Mouse (Mus musculus): Measurements from ENCODE around the gene Atl2. TPM values are rescaled to one million over a fixed set of nuclear protein-coding genes. Genes with fewer than 3 reads are reported as not detected.
A peak's percentile ranks its signal among the peaks of the same experiment; 100 is the strongest.

The Atl2 gene
- polyA plus RNA-seq, 1 experiment from 2014 or later = 36.3 TPM

- 0 out of 2 replicates have a peak, but pooled peaks cover 2% of the 10 kb centered on the region for H3K4me1 ChIP-seq
- H3K9ac ChIP-seq = no peak overlapping the region
- no peaks in the 10 kb centered on the region for H3K27me3 ChIP-seq
- no peak overlapping the region for H3K4me3 ChIP-seq
- no peak for ATAC-seq (ENCODE audit: low FRiP score)
- no peak overlapping the region for H3K4me2 ChIP-seq (replicated peaks)
- no peaks in the 10 kb centered on the region for H3K36me3 ChIP-seq
- no peak overlapping the region for H3K27ac ChIP-seq
- no peaks in the 10 kb centered on the region for H3K9me3 ChIP-seq (replicated peaks)
- 36% methylated on average over 9 of the region's 9 CpGs for WGBS
Measured at GRCm38 (mm10) chr17:79918484-79919004, 22.6 kb upstream of the Atl2 start.

- no peak for ATAC-seq (ENCODE audit: low FRiP score)
- WGBS = 83% methylated on average over 9 of the region's 9 CpGs
Measured at GRCm38 (mm10) chr17:79916996-79917395, 21.1 kb upstream of the Atl2 start.

DNA sequence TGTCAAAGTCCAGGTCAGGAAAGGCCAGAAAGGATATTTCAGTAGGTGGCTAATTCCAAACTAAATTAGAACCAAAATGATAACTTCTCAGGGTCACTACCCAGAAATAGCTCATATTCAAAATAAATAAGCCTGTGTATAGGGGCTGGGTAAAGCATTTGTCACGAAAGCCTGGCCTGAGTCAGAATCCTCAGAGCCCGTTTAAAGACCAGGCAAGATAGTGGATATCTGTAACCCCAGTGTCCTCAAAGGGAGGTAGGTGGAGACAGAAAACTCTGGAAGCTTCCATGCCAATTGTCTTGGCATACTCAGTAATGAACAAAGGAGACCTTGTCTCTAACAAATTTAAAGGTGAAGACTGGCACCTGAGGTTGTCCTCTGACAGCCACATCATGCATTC lies 16.3 kb upstream of the Atl2 start:
- no peak for ATAC-seq (ENCODE audit: low FRiP score)
- Histone ChIP-seq H3K36me3 (no peaks in the 10 kb centered on the region), H3K27ac (no peak overlapping the region), H3K4me2 (replicated peaks) (no peak overlapping the region), H3K27me3 (no peaks in the 10 kb centered on the region), H3K9ac (no peak overlapping the region), H3K9me3 (replicated peaks) (no peaks in the 10 kb centered on the region), H3K4me1 (no peaks in the 10 kb centered on the region), H3K4me3 (no peak overlapping the region)
- 86% methylated on average over 2 of the region's 2 CpGs for WGBS

More at GRCm38 (mm10) chr17:79916996-79917395, 21.1 kb upstream of the Atl2 start:
- Histone ChIP-seq H3K27ac (no peak overlapping the region), H3K9me3 (replicated peaks) (no peaks in the 10 kb centered on the region), H3K4me3 (no peak overlapping the region), H3K36me3 (no peaks in the 10 kb centered on the region), H3K4me1 (0 out of 2 replicates have a peak, but pooled peaks cover 2% of the 10 kb centered on the region), H3K9ac (no peak overlapping the region), H3K27me3 (no peaks in the 10 kb centered on the region), H3K4me2 (replicated peaks) (no peak overlapping the region)

DNA sequence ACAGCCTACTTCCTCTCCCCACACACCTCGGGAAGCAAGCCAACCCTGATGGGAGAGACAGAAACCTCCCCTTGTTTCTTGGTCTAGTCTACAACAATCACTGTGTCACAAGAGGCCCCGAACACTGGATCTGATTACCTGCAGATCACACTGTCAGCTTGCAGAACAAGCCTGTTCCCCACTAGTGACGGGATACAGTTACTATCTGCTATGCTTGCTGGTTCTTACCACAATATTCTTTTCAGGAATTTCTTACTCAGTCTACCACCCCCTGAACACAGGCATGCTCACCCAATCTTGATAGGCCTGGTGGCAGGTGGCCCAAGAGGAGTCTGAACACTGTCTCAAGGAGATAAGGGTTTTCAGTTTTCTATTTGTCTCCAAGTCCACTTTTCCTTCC lies 15.8 kb upstream of the Atl2 start:
- Histone ChIP-seq H3K27ac (no peak overlapping the region), H3K36me3 (no peaks in the 10 kb centered on the region), H3K9ac (no peak overlapping the region), H3K4me2 (replicated peaks) (no peak overlapping the region), H3K9me3 (replicated peaks) (no peaks in the 10 kb centered on the region), H3K4me1 (no peaks in the 10 kb centered on the region), H3K27me3 (no peaks in the 10 kb centered on the region), H3K4me3 (no peak overlapping the region)
- no peak for ATAC-seq (ENCODE audit: low FRiP score)
- 75% methylated on average over 3 of the region's 3 CpGs for WGBS

DNA sequence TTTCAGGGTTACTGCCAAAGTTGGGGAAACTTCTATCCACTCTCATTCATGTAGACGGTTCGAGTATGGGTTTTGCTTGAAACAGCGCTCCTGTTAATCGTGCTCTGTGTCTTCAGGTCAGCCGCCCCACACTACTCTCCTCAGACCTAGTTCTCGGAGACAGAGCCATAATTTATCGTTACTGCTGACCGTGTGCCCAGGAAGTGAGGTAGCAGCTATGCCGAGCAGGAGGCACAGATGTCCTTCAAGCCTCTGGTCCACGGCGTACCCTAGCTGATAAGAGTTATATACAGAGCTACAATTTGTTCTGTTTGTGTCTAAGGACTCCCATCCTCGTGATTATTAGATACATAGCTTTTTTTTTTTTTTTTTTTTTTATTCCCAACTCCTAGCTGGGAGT lies 13.6 kb upstream of the Atl2 start:
- Histone ChIP-seq H3K27ac (no peak overlapping the region), H3K4me2 (replicated peaks) (no peak overlapping the region), H3K4me3 (no peak overlapping the region), H3K4me1 (no peaks in the 10 kb centered on the region), H3K36me3 (no peaks in the 10 kb centered on the region), H3K27me3 (no peaks in the 10 kb centered on the region), H3K9ac (no peak overlapping the region), H3K9me3 (replicated peaks) (no peaks in the 10 kb centered on the region)
- WGBS = 90% methylated on average over 12 of the region's 12 CpGs
- ATAC-seq (ENCODE audit: low FRiP score) = no peak

- H3K36me3 ChIP-seq = no peaks in the 10 kb centered on the region
- no peaks in the 10 kb centered on the region for H3K9me3 ChIP-seq (replicated peaks)
- H3K4me2 ChIP-seq (replicated peaks) = no peak overlapping the region
- H3K27ac ChIP-seq = no peak overlapping the region
- ATAC-seq (ENCODE audit: low FRiP score) = no peak
- H3K4me3 ChIP-seq = no peak overlapping the region
- H3K4me1 ChIP-seq = no peaks in the 10 kb centered on the region
- WGBS = 71% methylated on average over 4 of the region's 4 CpGs
- no peaks in the 10 kb centered on the region for H3K27me3 ChIP-seq
- H3K9ac ChIP-seq = no peak overlapping the region
Measured at GRCm38 (mm10) chr17:79907698-79908097, 11.8 kb upstream of the Atl2 start.

GRCm38 (mm10) chr17:79906791-79907494 lies 11.0 kb upstream of the Atl2 start:
- Histone ChIP-seq H3K9me3 (replicated peaks) (no peaks in the 10 kb centered on the region), H3K9ac (no peak overlapping the region), H3K27me3 (no peaks in the 10 kb centered on the region), H3K4me1 (no peaks in the 10 kb centered on the region), H3K4me3 (no peak overlapping the region), H3K27ac (no peak overlapping the region), H3K4me2 (replicated peaks) (no peak overlapping the region), H3K36me3 (no peaks in the 10 kb centered on the region)
- 88% methylated on average over 8 of the region's 8 CpGs for WGBS
- ATAC-seq (ENCODE audit: low FRiP score) = no peak

- no peaks in the 10 kb centered on the region for H3K27me3 ChIP-seq
- no peak overlapping the region for H3K27ac ChIP-seq
- 94% methylated on average over 4 of the region's 4 CpGs for WGBS
- no peaks in the 10 kb centered on the region for H3K36me3 ChIP-seq
- H3K9me3 ChIP-seq (replicated peaks) = no peaks in the 10 kb centered on the region
- no peak overlapping the region for H3K4me3 ChIP-seq
- H3K9ac ChIP-seq = no peak overlapping the region
- no peak for ATAC-seq (ENCODE audit: low FRiP score)
- H3K4me2 ChIP-seq (replicated peaks) = no peak overlapping the region
- no peaks in the 10 kb centered on the region for H3K4me1 ChIP-seq
Measured at GRCm38 (mm10) chr17:79904593-79904992, 8.7 kb upstream of the Atl2 start.

GRCm38 (mm10) chr17:79901207-79901606 lies 5.3 kb upstream of the Atl2 start:
- ATAC-seq (ENCODE audit: low FRiP score) = no peak
- Histone ChIP-seq H3K27ac (no peak overlapping the region), H3K4me2 (replicated peaks) (no peak overlapping the region), H3K27me3 (peaks cover 15% of the 10 kb centered on the region), H3K9me3 (replicated peaks) (no peaks in the 10 kb centered on the region), H3K4me3 (no peak overlapping the region), H3K9ac (no peak overlapping the region), H3K36me3 (no peaks in the 10 kb centered on the region), H3K4me1 (peaks cover 4% of the 10 kb centered on the region; the same call in 1 of the 2 replicates)
- WGBS = 64% methylated on average over 6 of the region's 6 CpGs

DNA sequence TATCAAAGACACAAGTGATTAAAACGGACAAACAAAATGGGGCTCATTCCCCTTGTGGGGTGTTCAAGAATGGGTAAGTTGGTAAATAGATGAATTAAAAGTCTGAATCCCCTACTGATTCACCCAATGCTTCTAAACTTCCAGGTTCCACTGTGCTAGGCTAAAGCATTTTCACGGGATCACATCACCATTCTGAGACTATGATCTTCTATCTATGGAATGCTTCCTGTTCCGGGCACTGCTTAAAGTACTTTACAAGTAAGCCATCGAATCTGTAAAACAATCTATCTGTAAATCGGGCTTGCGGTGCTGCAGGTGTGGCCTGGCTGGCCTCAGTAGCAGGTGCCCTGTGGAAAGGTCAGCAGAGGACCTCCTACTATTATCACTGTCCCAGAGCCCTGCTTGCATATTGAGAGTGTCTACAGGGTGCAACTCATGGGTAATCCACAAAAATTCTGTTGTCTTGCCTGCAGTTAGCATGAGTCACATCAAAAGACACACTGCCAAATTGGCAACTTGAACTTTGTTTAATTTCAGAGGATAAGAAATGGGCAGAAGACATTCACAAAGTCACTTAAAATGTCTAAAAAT lies 2.3 kb upstream of the Atl2 start:
- Histone ChIP-seq H3K36me3 (no peaks in the 10 kb centered on the region), H3K4me1 (peaks cover 17% of the 10 kb centered on the region), H3K27ac (no peak overlapping the region), H3K9ac (no peak overlapping the region), H3K4me2 (replicated peaks) (no peak overlapping the region), H3K27me3 (peaks cover 16% of the 10 kb centered on the region), H3K4me3 (no peak overlapping the region), H3K9me3 (replicated peaks) (no peaks in the 10 kb centered on the region)
- ATAC-seq (ENCODE audit: low FRiP score) = no peak
- 83% methylated on average over 6 of the region's 6 CpGs for WGBS

DNA sequence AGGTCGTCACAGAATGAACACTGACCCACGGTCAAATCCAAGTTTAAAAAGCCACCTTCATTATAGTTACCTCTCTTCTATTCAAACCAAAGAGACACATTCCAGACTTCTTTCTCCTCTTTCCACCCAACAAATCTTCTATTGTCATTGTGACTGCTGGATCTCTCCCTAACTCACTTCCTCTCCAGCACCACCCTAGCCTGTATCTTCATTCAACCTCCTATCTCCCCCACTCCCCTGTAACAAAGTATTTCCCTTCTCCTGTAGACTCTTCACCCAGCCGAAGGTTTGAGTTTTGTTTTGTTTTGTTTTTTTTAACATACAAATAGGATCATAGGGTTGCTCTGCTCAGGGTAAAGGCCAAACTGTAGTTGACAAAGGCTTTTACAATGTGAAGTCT lies 1.7 kb upstream of the Atl2 start:
- 82% methylated on average over 3 of the region's 3 CpGs for WGBS
- ATAC-seq (ENCODE audit: low FRiP score) = no peak
- Histone ChIP-seq H3K4me3 (no peak overlapping the region), H3K9me3 (replicated peaks) (no peaks in the 10 kb centered on the region), H3K27me3 (peaks cover 16% of the 10 kb centered on the region), H3K9ac (no peak overlapping the region), H3K4me2 (replicated peaks) (no peak overlapping the region), H3K27ac (no peak overlapping the region), H3K36me3 (no peaks in the 10 kb centered on the region), H3K4me1 (peaks cover 23% of the 10 kb centered on the region)

DNA sequence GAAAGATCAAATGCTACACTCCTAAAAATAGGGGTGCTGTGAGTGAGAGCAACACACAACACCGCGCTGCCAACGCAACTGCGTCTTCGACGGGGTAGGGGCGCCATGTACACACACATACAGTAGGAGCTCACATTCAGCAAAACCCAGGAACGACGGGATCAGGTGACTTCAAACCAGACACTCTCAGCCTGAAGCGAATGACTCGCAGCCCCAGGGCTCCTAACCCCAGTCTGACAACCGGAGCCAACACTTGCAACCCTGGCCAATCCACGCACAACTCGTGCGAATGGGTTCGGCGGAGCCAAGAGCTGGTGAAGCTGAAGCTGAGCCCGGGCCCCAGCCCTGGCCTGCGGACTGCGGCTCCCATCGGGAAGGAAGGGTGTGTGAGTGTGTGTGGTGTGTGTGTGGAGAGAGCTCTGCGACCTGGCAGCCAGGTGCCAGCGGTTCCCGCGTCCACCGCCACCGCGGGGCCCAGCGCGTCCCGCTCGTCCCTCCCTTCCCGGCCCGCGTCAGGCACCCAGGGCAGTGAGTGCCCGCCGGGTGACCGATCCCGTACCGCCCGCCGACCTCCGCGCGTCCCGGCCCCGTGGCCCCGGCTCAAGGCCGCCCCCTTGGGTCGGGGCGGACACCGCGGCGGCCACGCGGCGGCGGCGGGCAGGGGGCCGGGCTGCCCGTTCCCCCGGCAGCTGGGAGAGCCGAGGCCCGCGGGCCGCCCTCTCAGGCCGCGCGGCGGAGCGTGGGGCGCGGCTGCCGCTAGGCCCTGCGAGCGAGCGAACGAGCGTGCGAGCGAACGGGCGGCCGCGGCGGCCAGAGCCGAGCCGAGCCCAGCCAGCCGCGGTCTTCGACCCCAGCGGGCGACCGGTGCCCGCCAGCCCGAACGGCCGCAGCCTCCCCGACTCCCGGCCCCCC lies 696 bp downstream of the Atl2 start:
- H3K4me1 ChIP-seq = peaks cover 29% of the 10 kb centered on the region
- H3K9me3 ChIP-seq (replicated peaks) = no peaks in the 10 kb centered on the region
- H3K4me2 ChIP-seq (replicated peaks) = peak overlapping the region; percentile 74
- peaks cover 16% of the 10 kb centered on the region for H3K27me3 ChIP-seq
- H3K9ac ChIP-seq = peak overlapping the region; percentile 95
- under 1% methylated on average over 55 of the region's 100 CpGs for WGBS
- H3K36me3 ChIP-seq = no peaks in the 10 kb centered on the region
- peak; percentile 85 for ATAC-seq (ENCODE audit: low FRiP score)
- peak overlapping the region; percentile 95 for H3K27ac ChIP-seq
- H3K4me3 ChIP-seq = peak overlapping the region; percentile 99

Data from hindbrain, embryonic 12.5 days (tissue).